Mouse (Mus musculus) liver, adult 2 months (tissue): ENCODE results near the gene Stk38l.

Experiments
- CTCF ChIP-seq: fragments of 200-500 bp; IDR thresholded peaks from 2 replicates; pipeline ENCODE4 v1.5.1; 2011; ENCODE audit warnings: low read depth, low read length, control low read depth
- POLR2A ChIP-seq: fragments of 200-500 bp; IDR thresholded peaks from 2 replicates; pipeline ENCODE4 v1.6.1; 2011; ENCODE audit warnings: low read length, control low read depth; ENCODE audit not compliant: insufficient read depth; ENCODE audit errors: extremely low read depth

GRCm38 (mm10) chr6:146740724-146741123 is 15.9 kb downstream of the Stk38l start:
- TF ChIP-seq POLR2A = no peak
- TF ChIP-seq CTCF = no peak
